Mouse (Mus musculus) urinary bladder, postnatal 25 days (tissue): ENCODE results near the gene Rsph6a.
A peak's percentile ranks its signal among the peaks of the same experiment; 100 is the strongest.
"Not testable (repeated sequence)": the region's sequence is repeated elsewhere in the genome, so short reads cannot be mapped to it uniquely, and the experiment has no call there.

ENCODE experiments used
- DNase-seq: peaks from one replicate; pipeline ENCODE4 v3.0.0; 2022; ENCODE audit warnings: low spot score

Rsph6a gene

DNA sequence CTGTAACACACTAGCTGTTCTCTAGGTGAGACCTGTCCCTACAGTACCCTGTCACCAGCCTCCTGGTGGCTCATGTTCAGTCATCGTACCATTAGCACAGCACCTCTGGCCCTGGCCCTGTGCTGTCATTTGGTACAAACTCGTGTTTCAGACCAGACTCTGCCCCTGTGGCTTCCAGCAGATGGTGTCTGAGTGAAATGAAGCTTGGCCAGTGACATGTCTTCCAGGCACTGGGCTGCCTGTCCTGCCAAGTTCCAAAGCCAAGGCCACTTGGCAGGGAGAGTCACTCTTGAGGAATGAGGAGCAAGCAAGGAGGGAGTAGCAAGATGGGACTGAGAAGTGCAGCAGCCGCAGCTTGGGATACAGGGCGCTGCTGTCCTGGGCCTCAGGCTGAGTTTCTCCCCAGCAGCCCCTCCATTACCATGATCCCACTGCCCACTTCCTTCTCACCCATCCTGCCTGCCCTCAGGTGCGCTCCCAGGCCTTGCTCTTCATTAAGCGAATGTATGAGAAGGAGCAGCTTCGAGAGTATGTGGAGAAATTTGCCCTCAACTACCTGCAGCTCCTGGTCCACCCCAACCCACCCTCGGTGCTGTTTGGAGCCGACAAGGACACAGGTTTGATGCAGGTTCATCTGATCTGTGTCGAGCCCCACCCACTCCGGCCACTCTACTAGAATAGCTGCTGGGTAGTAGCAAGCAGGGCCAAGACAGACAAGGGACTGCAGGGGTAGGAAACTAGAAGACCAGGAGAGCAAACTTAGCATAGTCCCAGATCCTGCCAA is 8.0 kb upstream of the Rsph6a start:
- DNase-seq = no peak

DNA sequence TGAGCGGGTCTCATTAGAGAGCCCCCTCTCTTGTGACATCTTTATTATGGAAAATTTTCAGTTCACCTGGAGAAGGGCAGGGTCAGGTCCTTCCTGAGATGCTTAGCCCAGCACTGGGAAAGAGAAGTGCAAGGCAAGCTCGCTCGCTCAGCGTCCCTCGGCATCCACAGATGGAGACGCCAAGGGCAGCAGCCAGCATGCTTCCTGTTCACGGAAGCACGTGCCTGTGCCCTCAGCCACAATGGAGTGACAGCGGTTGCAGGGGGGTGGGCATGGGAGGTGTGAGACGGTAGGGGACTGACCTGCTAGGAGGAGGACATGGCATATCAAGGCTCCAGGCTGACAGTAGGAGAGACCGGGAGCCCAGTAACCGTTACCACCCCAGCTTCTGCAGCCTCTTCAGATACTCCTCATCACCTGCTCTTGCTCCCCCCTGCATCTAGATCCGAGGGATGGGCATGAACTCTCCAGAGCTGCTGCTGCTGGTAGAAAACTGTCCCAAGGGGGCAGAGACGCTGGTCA is 6.4 kb upstream of the Rsph6a start:
- no peak for DNase-seq

GRCm38 (mm10) chr7:19049252-19049651 is 5.2 kb upstream of the Rsph6a start:
- DNase-seq = no peak

- no peak for DNase-seq
Measured at GRCm38 (mm10) chr7:19050172-19050571, 4.3 kb upstream of the Rsph6a start.

DNA sequence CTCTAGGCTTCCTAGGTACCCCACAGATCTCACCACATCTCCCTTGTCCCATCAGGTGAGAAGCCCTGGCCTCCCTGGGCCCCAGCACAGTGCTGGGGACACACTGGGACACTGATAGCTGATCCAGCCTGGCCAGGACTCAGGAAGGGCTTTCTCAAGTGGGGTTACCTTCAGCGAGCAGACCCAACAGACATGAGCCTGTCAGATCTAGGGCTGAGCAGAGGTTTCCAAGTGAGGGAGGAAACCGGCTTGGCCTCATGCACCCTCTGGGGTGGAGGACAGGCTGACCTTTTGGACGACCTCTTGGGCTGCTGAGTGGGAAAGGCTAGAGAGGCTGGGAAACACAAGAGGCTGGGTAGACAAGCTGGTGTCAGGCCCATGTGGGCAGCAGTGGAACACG is 3.3 kb upstream of the Rsph6a start:
- DNase-seq = no peak

DNA sequence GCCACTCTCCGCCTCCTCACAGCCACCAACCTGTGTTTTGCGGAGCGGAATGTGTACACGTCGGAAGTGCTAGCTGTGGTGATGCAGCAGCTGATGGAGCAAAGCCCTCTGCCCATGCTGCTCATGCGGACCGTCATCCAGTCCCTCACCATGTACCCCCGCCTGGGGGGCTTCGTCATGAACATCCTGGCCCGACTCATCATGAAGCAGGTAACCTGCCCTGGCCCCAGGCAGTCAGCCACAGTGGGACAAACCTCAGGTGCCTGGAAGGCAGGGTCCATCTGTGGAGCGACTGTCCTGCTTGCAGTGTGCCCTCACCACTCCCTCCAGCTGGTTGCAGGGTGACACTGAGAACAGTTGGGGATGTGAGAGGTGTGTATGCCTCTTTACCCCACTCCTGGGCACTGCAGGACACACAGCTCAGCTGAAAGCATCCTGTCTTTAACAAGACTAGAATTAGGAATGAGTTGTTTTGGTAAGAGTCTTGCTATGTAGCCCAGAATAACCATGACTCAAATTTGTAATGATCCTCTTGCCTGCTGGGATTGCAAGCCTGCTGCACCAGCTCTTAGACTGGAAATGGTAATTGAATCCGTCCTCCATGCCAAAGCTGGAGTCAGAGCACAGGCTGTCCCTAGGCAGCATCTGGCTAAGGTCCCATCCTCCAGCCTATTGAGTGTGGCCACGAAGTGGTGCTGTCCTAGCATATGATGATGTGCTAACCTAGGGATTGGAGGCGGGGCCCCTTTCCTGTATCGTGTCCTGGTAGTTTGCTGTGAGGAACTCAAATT is 1.9 kb upstream of the Rsph6a start:
- no peak for DNase-seq

DNA sequence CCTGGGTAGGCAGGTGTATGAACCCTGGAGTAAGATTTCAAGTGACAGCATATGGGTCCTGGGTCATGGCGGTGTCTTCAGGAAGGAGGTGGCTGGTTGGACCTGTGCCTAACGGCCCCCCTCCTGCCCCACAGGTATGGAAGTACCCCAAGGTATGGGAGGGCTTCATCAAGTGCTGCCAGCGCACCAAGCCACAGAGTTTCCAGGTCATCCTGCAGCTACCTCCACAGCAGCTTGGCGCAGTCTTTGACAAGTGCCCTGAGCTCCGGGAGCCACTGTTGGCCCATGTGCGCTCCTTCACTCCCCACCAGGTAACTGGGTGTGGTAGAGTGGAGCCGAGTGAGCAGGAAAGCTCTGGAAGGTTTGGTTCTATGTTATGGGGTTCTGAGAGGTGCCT is 1.4 kb upstream of the Rsph6a start:
- no peak for DNase-seq

GRCm38 (mm10) chr7:19054777-19055076 is 237 bp downstream of the Rsph6a start:
- DNase-seq = no peak

- no peak for DNase-seq
Measured at GRCm38 (mm10) chr7:19055108-19055507, 618 bp downstream of the Rsph6a start.

- no peak for DNase-seq
Measured at GRCm38 (mm10) chr7:19057405-19057804, 2.9 kb downstream of the Rsph6a start.

DNA sequence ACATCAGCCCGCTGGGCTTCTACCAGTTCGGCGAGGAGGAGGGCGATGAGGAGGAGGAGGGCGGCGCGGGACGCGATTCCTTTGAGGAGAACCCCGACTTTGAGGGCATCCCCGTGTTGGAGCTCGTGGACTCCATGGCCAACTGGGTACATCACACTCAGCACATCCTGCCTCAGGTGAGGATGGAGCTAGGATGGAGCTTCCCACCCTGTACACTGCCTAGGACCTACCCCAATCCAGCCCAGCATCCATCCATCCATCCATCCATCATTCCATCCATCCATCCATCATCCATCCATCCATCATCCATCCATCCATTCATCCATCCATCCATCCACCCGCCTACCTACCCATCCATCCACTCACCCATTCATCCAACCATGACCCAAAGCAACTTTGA is 11.4 kb downstream of the Rsph6a start:
- no peak for DNase-seq

DNA sequence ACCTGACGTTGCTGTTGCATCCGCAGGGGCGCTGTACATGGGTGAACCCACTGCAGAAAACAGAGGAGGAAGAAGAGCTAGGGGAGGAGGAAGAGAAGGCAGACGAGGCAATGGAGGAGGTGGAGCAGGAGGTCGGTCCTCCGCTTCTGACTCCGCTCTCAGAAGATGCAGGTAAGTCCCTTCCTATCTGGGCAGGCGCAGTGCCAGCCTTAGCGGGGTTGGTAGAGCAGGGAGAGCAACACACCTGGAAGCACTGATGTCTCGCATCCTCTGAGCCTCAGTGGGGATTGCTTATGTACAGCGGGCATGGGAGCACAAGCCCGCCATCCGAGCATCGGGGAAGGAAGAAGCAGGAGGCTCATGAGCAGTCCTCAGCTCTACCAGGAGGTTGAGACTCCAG is 12.6 kb downstream of the Rsph6a start:
- no peak for DNase-seq

- no peak for DNase-seq
Measured at GRCm38 (mm10) chr7:19067935-19068334, 13.4 kb downstream of the Rsph6a start.

DNA sequence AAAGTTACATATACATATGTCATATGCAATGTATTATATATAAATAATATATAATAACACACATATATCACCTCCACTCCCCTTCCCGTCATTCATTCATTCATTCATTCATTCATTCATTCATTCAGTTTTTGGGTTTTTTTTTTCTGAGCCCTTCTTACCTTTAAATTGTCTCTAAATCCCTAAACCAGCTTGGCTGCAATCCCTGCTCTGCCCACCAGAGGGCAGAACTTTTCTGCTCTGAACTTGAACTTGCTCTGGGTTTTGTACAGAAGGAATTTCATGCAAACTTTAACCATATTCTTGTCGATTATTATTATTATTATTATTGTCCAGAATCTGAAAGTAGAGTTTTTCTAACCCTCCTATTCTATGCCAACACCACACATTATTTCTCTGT is 14.2 kb downstream of the Rsph6a start:
- peak; percentile 69 for DNase-seq

- no peak for DNase-seq
Measured at GRCm38 (mm10) chr7:19069500-19069899, 15.0 kb downstream of the Rsph6a start.

- not testable (repeated sequence) for DNase-seq
Measured at GRCm38 (mm10) chr7:19071024-19071423, 16.5 kb downstream of the Rsph6a start.

DNA sequence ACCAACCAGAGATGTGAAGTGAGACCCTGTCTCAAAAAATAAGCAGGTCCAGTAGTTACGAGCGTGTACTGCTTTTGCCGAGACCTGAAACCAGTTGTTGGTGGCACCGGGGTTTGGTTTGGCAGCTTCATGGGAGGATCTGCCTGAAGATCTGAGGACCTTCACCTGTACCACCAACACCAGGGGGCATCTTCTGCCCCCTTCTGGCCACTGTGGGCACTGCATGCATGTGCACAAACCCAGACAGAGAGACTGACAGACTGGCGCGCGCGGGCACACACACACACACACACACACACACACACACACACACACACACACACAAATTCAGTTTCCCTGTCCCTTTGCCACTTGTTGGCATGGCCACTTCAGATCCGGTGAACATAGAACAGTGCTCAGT is 19.0 kb downstream of the Rsph6a start:
- no peak for DNase-seq

- no peak for DNase-seq
Measured at GRCm38 (mm10) chr7:19074494-19074893, 20.0 kb downstream of the Rsph6a start.

- DNase-seq = no peak
Measured at GRCm38 (mm10) chr7:19075231-19075630, 20.7 kb downstream of the Rsph6a start.

DNA sequence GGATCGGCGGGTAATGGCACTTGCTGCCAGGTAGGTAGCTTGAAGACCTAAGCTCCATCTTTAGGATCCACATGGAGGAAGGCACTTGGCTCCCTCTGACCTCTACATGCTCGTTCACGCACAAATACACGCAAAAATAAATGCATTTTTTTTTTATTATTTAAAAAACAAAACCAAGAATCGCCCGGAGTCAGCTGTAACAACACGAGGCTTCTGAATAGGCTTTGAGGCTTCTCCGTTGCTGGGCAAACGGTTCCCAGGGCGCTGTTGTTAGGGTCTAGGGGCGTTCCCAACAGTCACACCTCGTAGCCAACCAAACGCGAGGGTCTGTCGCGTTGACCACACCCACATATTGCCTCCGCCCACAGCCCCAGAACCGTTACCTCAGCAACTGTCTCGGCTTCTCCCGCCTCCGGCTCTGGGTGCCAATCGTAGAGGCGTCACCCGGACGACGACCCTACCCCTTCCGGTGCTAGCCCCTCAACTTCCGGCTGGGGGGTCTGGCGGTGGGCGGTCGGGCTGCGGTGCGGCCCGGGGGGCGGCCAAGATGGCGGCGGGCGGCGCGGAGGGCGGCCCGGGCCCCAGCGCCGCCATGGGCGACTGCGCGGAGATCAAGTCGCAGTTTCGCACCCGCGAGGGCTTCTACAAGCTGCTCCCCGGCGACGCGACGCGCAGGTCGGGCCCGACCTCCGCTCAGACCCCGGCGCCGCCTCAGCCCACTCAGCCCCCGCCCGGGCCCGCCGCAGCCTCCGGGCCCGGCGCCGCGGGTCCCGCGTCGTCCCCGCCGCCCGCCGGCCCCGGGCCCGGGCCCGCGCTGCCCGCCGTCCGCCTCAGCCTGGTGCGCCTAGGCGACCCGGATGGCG is 21.5 kb downstream of the Rsph6a start, which contains the start of gene Dmwd:
Gene Dmwd, plus strand, starts transcription at position 505 of the 863 bp plus-strand sequence.
- peak; percentile 78 for DNase-seq

DNA sequence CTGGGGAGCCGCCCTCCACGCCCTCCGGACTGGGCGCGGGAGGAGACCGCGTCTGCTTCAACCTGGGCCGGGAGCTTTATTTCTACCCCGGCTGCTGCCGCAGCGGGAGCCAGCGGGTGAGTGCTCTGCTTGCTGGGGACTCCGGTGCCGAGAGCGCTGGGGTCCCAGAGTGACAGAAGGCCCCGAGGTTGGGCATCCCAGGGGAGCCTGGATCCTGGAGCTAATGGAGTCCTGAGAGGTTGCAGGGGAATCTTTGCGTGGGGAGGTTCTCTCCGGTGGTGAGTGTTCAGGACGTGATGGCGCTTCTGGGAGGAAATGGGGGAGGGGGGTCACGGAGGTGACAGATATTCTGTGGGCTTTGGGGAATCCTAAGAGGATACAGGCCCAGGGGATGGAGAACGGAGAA is 22.1 kb downstream of the Rsph6a start:
- no peak for DNase-seq

- DNase-seq = no peak
Measured at GRCm38 (mm10) chr7:19077761-19078160, 23.3 kb downstream of the Rsph6a start.
